Mouse (Mus musculus) liver, embryonic 13.5 days (tissue): ENCODE measurements around the gene S100a4. TPM values are rescaled to one million over a fixed set of nuclear protein-coding genes. Genes with fewer than 3 reads are reported as not detected.

Experiments
- ATAC-seq: fragments of 200-750 bp; cut with Nextera tagmentation; 2 replicates; pipeline ENCODE4 v1.8.0; 2017; ENCODE audit warnings: low read depth, mild to moderate bottlenecking, moderate number of reproducible peaks, moderate library complexity
- DNase-seq: peaks from one replicate; pipeline ENCODE4 v3.0.0; 2022
- H3K27ac ChIP-seq: fragments of 300-500 bp; sonication (generic); 2 replicates; pipeline ENCODE4 v1.5.1; 2015; ENCODE audit warnings: moderate library complexity, mild to moderate bottlenecking, inconsistent platforms
- H3K27me3 ChIP-seq: fragments of 300-500 bp; sonication (generic); 2 replicates; pipeline ENCODE4 v1.6.1; 2015; ENCODE audit warnings: mild to moderate bottlenecking, inconsistent platforms
- H3K36me3 ChIP-seq: fragments of 300-500 bp; sonication (generic); 2 replicates; pipeline ENCODE4 v1.6.1; 2015; ENCODE audit warnings: mild to moderate bottlenecking, inconsistent platforms
- H3K4me1 ChIP-seq: fragments of 300-500 bp; sonication (generic); replicated peaks from 2 replicates; pipeline ENCODE4 v1.6.1; 2015; ENCODE audit warnings: inconsistent platforms
- H3K4me2 ChIP-seq: fragments of 300-500 bp; sonication (generic); 2 replicates; pipeline ENCODE4 v1.6.1; 2015; ENCODE audit warnings: inconsistent platforms, mild to moderate bottlenecking, moderate library complexity
- H3K4me3 ChIP-seq: fragments of 300-500 bp; sonication (generic); replicated peaks from 2 replicates; pipeline ENCODE4 v1.5.1; 2015; ENCODE audit warnings: mild to moderate bottlenecking, inconsistent platforms
- H3K9ac ChIP-seq: fragments of 300-500 bp; sonication (generic); 2 replicates; pipeline ENCODE4 v1.6.1; 2015; ENCODE audit warnings: mild to moderate bottlenecking, inconsistent platforms
- H3K9me3 ChIP-seq: fragments of 300-500 bp; sonication (generic); replicated peaks from 2 replicates; pipeline ENCODE4 v1.6.1; 2016; ENCODE audit warnings: inconsistent platforms
- WGBS: fragments of 180-500 bp; shearing (Covaris S2); methylation state at CpG from one replicate; pipeline ENCODE4 v1.1.7; 2015; ENCODE audit not compliant: insufficient replicate concordance; 5-methylcytosine and 5-hydroxymethylcytosine counted together
- polyA plus RNA-seq: library from polyadenylated mRNA; unstranded; fragments of >200 nt; fragmentation: Nextera tagmentation; extraction: Ambion mirVana; gene quantifications from 2 replicates; pipeline ENCODE4 v1.2.1, GENCODE M21; 2015

Gene S100a4
- polyA plus RNA-seq, 1 experiment from 2014 or later, result 0.59 TPM

- DNase-seq, result no peak
Observed at GRCm38 (mm10) chr3:90612728-90613291, 9.2 kb downstream of the S100a4 start, which contains the start of gene S100a6. Gene S100a6, plus strand, starts transcription at chr3:90612882.

DNA sequence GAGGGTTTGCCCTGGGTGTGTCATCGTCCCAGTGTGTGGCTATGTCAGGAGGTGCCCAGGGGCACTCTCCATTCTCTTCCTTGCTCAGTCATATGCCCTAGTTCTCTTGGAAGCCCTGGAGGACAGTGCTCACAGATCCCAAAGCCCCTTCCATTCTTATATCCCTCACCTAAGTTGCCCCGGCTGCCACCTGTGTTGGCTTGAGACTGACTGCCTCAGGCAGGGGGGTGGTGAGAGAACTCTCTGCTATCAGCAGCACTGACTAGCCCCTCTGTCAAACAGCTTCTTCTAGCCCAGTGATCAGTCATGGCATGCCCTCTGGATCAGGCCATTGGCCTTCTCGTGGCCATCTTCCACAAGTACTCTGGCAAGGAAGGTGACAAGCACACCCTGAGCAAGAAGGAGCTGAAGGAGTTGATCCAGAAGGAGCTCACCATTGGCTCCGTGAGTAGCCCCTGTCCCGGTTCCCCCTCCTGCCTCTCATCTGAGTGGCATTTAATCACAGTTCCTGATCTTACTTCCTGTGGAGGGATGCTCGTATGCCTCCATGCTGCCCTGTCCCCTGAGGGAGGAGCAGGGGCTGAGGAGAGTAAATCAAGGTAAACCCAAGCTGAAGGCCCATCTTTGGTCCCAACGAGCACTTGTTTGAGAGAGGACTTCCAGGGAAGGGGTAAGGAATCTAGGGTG, 10.0 kb downstream of the S100a4 start:
- no peak overlapping the region for H3K9ac ChIP-seq
- WGBS, result 35% methylated on average over 7 of the region's 7 CpGs
- no peaks in the 10 kb centered on the region for H3K36me3 ChIP-seq
- peak overlapping the region; percentile 25; the same call in 1 of the 2 replicates for H3K4me3 ChIP-seq
- H3K4me2 ChIP-seq, result peak overlapping the region; percentile 52; the same call in 1 of the 2 replicates
- DNase-seq (no peak), ATAC-seq (no peak)
- no peak overlapping the region for H3K27ac ChIP-seq
- H3K9me3 ChIP-seq, result no peaks in the 10 kb centered on the region
- peaks cover 8% of the 10 kb centered on the region for H3K4me1 ChIP-seq
- peaks cover 11% of the 10 kb centered on the region; the same call in 1 of the 2 replicates for H3K27me3 ChIP-seq

More at GRCm38 (mm10) chr3:90612728-90613291, 9.2 kb downstream of the S100a4 start, which contains the start of gene S100a6:
- peaks cover 11% of the 10 kb centered on the region; the same call in 1 of the 2 replicates for H3K27me3 ChIP-seq
- H3K36me3 ChIP-seq, result no peaks in the 10 kb centered on the region
- H3K4me1 ChIP-seq, result peaks cover 8% of the 10 kb centered on the region
- ATAC-seq, result peak; percentile 50; the same call in 1 of the 2 replicates
- H3K27ac ChIP-seq, result no peak within 1 kb of the TSS
- H3K9ac ChIP-seq, result no peak within 1 kb of the TSS
- peak within 1 kb of the TSS; percentile 52 for H3K4me2 ChIP-seq
- no peaks in the 10 kb centered on the region for H3K9me3 ChIP-seq
- WGBS, result 1% methylated on average over 23 of the region's 23 CpGs
- H3K4me3 ChIP-seq, result peak within 1 kb of the TSS; percentile 25

DNA sequence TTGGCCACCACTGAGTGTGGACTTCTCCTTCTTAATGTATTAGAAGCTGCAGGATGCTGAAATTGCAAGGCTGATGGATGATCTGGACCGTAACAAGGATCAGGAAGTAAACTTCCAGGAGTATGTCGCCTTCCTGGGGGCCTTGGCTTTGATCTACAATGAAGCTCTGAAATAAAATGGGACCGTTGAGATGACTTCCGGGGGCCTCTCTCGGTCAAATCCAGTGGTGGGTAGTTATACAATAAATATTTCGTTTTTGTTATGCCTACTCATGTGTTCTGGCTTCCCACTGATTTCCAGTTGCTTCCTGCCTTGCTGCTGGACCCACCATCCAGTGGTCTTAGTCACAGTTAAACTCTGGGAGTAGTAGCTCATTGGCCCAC, 10.6 kb downstream of the S100a4 start:
- Histone ChIP-seq H3K4me3 (no peak overlapping the region), H3K27ac (no peak overlapping the region), H3K9me3 (no peaks in the 10 kb centered on the region), H3K27me3 (peaks cover 11% of the 10 kb centered on the region; the same call in 1 of the 2 replicates), H3K36me3 (no peaks in the 10 kb centered on the region), H3K9ac (no peak overlapping the region), H3K4me2 (no peak overlapping the region), H3K4me1 (peaks cover 8% of the 10 kb centered on the region)
- no peak for DNase-seq
- ATAC-seq, result no peak
- 65% methylated on average over 6 of the region's 6 CpGs for WGBS

- no peak for DNase-seq
- no peak for ATAC-seq
- no peaks in the 10 kb centered on the region for H3K9me3 ChIP-seq
- peaks cover 8% of the 10 kb centered on the region for H3K4me1 ChIP-seq
- 59% methylated on average over 11 of the region's 11 CpGs for WGBS
- no peak overlapping the region for H3K27ac ChIP-seq
- peaks cover 11% of the 10 kb centered on the region; the same call in 1 of the 2 replicates for H3K27me3 ChIP-seq
- H3K4me3 ChIP-seq, result no peak overlapping the region
- H3K9ac ChIP-seq, result no peak overlapping the region
- no peak overlapping the region for H3K4me2 ChIP-seq
- H3K36me3 ChIP-seq, result no peaks in the 10 kb centered on the region
Observed at GRCm38 (mm10) chr3:90614611-90615251, 11.2 kb downstream of the S100a4 start.

DNA sequence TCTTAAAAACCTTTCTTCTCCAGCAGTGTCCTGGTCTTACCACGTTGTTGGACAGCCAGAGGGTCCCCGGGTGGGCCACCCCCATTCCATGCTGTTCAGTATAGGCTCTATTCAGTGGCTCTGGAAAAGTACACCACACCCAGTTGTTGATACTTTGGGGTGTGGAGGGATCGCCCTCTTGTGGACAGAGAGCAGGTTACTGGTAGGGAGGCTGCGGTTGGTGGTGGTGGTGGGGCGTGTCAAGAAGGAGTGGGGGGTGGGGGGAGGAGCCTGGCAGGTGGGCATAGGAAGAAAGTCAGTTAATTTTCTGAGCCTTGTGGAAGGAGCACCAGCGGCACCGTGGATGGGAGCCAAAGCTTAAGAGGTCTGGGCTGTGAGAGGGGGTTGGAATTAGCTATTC, 11.8 kb downstream of the S100a4 start:
- Histone ChIP-seq H3K36me3 (no peaks in the 10 kb centered on the region), H3K27me3 (peaks cover 11% of the 10 kb centered on the region; the same call in 1 of the 2 replicates), H3K4me1 (peaks cover 8% of the 10 kb centered on the region), H3K4me3 (no peak overlapping the region), H3K27ac (no peak overlapping the region), H3K4me2 (no peak overlapping the region), H3K9me3 (no peaks in the 10 kb centered on the region), H3K9ac (no peak overlapping the region)
- ATAC-seq (no peak), DNase-seq (peak; percentile 13)
- WGBS, result 7% methylated on average over 7 of the region's 7 CpGs

DNA sequence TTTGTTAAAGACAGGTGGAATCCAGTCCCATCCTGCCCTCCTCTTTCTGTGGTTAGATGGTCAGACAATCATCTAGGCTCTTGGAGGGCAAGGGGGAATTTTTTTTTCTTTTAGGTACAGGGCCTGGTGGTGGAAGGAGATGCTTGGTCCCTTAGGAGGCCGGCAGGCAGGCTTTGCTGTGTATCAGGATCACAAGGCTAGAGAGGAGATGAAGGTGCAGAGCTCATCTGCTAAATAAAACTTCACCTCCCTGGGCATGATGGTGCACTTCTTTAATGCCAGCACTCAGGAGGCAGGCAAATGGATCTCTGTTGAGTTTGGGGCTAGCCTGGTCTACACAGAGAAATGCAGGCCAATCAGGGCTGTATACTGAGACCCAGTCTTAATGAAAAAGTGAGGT, 12.3 kb downstream of the S100a4 start:
- Histone ChIP-seq H3K4me2 (no peak overlapping the region), H3K9me3 (no peaks in the 10 kb centered on the region), H3K36me3 (no peaks in the 10 kb centered on the region), H3K4me1 (peaks cover 8% of the 10 kb centered on the region), H3K27me3 (peaks cover 11% of the 10 kb centered on the region; the same call in 1 of the 2 replicates), H3K4me3 (no peak overlapping the region), H3K27ac (no peak overlapping the region), H3K9ac (no peak overlapping the region)
- WGBS, result 72% methylated on average over 1 of the region's 1 CpGs
- ATAC-seq, result no peak
- DNase-seq, result no peak

GRCm38 (mm10) chr3:90617586-90617985, 14.0 kb downstream of the S100a4 start:
- Histone ChIP-seq H3K4me3 (no peak overlapping the region), H3K4me1 (peaks cover 8% of the 10 kb centered on the region), H3K27me3 (peaks cover 11% of the 10 kb centered on the region; the same call in 1 of the 2 replicates), H3K27ac (no peak overlapping the region), H3K9ac (no peak overlapping the region), H3K4me2 (no peak overlapping the region), H3K36me3 (no peaks in the 10 kb centered on the region), H3K9me3 (no peaks in the 10 kb centered on the region)
- DNase-seq, result no peak
- 6% methylated on average over 1 of the region's 1 CpGs for WGBS
- no peak for ATAC-seq

GRCm38 (mm10) chr3:90621552-90621951, 18.0 kb downstream of the S100a4 start:
- Histone ChIP-seq H3K9me3 (no peaks in the 10 kb centered on the region), H3K4me1 (no peaks in the 10 kb centered on the region), H3K27me3 (no peaks in the 10 kb centered on the region), H3K9ac (no peak overlapping the region), H3K36me3 (no peaks in the 10 kb centered on the region), H3K27ac (no peak overlapping the region), H3K4me2 (no peak overlapping the region), H3K4me3 (no peak overlapping the region)
- no peak for ATAC-seq
- no peak for DNase-seq
- WGBS, result 32% methylated on average over 7 of the region's 7 CpGs

DNA sequence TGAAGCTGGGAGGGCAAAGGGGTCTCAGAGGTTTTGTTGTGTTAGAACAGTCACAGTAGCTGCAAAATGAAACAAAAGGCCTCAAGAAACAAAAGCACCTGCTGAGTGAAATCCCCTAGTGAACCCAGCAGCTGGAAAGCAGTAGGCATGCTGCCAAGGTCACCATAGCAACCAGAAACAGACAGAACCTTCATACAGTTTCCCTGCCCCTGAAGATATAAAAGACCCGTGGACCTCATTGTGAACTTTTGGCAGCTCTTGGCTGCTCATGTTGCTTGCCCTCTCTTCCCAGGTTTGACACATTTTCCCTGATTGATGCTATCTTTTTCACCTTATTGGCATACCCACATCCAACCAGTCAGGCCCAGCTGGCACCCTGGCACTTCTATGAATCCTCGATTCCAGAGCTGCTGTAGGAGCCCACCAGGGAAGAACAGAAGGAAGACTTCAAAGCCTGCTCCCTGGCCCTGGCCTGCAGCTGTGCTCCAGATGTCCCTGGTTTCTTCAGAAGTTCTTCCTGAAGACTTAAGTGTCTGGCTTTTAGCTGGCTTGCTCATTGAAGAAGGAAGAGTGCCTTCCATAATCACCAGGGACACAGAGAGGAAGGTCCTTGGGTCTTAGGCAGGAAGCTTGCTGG, 20.0 kb downstream of the S100a4 start:
- H3K4me2 ChIP-seq, result no peak overlapping the region
- H3K27ac ChIP-seq, result no peak overlapping the region
- H3K36me3 ChIP-seq, result no peaks in the 10 kb centered on the region
- H3K9me3 ChIP-seq, result no peaks in the 10 kb centered on the region
- H3K27me3 ChIP-seq, result no peaks in the 10 kb centered on the region
- DNase-seq, result no peak
- H3K9ac ChIP-seq, result no peak overlapping the region
- H3K4me1 ChIP-seq, result no peaks in the 10 kb centered on the region
- no peak for ATAC-seq
- no peak overlapping the region for H3K4me3 ChIP-seq
- 41% methylated on average over 2 of the region's 2 CpGs for WGBS

- no peak for ATAC-seq
- 66% methylated on average over 5 of the region's 5 CpGs for WGBS
- no peak overlapping the region for H3K27ac ChIP-seq
Observed at GRCm38 (mm10) chr3:90625496-90625895, 21.9 kb downstream of the S100a4 start.

More at GRCm38 (mm10) chr3:90625496-90625895, 21.9 kb downstream of the S100a4 start:
- Histone ChIP-seq H3K4me2 (no peak overlapping the region), H3K36me3 (no peaks in the 10 kb centered on the region), H3K27me3 (no peaks in the 10 kb centered on the region), H3K4me1 (no peaks in the 10 kb centered on the region), H3K9me3 (no peaks in the 10 kb centered on the region), H3K9ac (no peak overlapping the region), H3K4me3 (no peak overlapping the region)
- DNase-seq, result no peak
